ENCODE assay signal across 1 mouse cellular context in genomic region chr9:35183359-35183758, GRCm38 (mm10).
TF ChIP-seq lines count a peak whose summit lies in the region.

No protein-coding gene starts in this region.

TF ChIP-seq in MEL, 35 proteins besides CTCF, POLR2A, EP300 and RAD21 (continued from another document):
- TF ChIP-seq MEF2A (IDR thresholded peaks at IDR 0.05; ENCODE audit: extremely low read depth, insufficient replicate concordance, low read depth, low read length, poor library complexity, severe bottlenecking) (no peak), CHD1 (IDR thresholded peaks at IDR 0.05; ENCODE audit: low read depth, low read length) (no peak), TBP (IDR thresholded peaks at IDR 0.05; ENCODE audit: low read depth, low read length) (no peak), POLR2AphosphoS2 (IDR thresholded peaks at IDR 0.05; ENCODE audit: low read length) (no peak), NELFE (IDR thresholded peaks at IDR 0.05; ENCODE audit: low read depth, low read length) (no peak), TAL1 (IDR thresholded peaks at IDR 0.05; ENCODE audit: low read length) (no peak), ZKSCAN1 (IDR thresholded peaks at IDR 0.05; ENCODE audit: low read depth, low read length) (no peak), ETS1 (IDR thresholded peaks at IDR 0.05; ENCODE audit: low read depth, low read length) (no peak), NRF1 (IDR thresholded peaks at IDR 0.05; ENCODE audit: insufficient read depth, low read depth, low read length, poor library complexity, severe bottlenecking) (no peak)
